Mouse (Mus musculus) ES-E14 (cell line): ENCODE measurements around the gene Slit1. TPM values are rescaled to one million over a fixed set of nuclear protein-coding genes. Genes with fewer than 3 reads are reported as not detected.

Experiments used
- DNase-seq: peaks from one replicate; pipeline ENCODE4 v3.0.0-alpha.2; 2013; ENCODE audit warnings: low read depth, low spot score
- H3K27ac ChIP-seq: 2 replicates; pipeline ENCODE4 v1.5.1; 2012; ENCODE audit warnings: low read depth, mild to moderate bottlenecking, low read length, moderate library complexity, mixed read lengths; ENCODE audit not compliant: poor library complexity, insufficient read depth, severe bottlenecking
- H3K36me3 ChIP-seq: 2 replicates; pipeline ENCODE4 v1.6.1; 2012; ENCODE audit warnings: mild to moderate bottlenecking, low read length, moderate library complexity, mixed read lengths; ENCODE audit not compliant: control insufficient read depth, poor library complexity, insufficient read depth, severe bottlenecking
- H3K4me1 ChIP-seq, 2 experiments: fragments of 150-350 bp in 1 of 2; sonication (generic) in 1 of 2; 2 replicates each; pipeline ENCODE4 v1.6.1; 2012; ENCODE audit warnings: low read length in 2 of 2, mild to moderate bottlenecking in 1 of 2, mixed read lengths in 1 of 2; ENCODE audit not compliant: control insufficient read depth in 2 of 2, insufficient read depth in 2 of 2, poor library complexity in 1 of 2
- H3K4me3 ChIP-seq, 2 experiments: fragments of 150-350 bp in 1 of 2; sonication (generic) in 1 of 2; 2 replicates each; pipeline ENCODE4 v1.5.1; 2012; ENCODE audit warnings: low read length in 2 of 2, low read depth in 1 of 2, mild to moderate bottlenecking in 1 of 2, mixed read lengths in 1 of 2; ENCODE audit not compliant: insufficient read depth in 1 of 2, poor library complexity in 1 of 2, severe bottlenecking in 1 of 2
- H3K9ac ChIP-seq: 2 replicates; pipeline ENCODE4 v1.6.1; 2012; ENCODE audit warnings: low read depth, mild to moderate bottlenecking, low read length, mixed read lengths; ENCODE audit not compliant: poor library complexity, insufficient read depth, severe bottlenecking
- H3K9me3 ChIP-seq: fragments of 150-350 bp; sonication (generic); 2 replicates; pipeline ENCODE4 v1.6.1; 2012; ENCODE audit warnings: low read depth, mild to moderate bottlenecking, low read length; ENCODE audit not compliant: control insufficient read depth, insufficient read depth
- CHD2 ChIP-seq: IDR thresholded peaks from 2 replicates; pipeline ENCODE4 v1.6.1; 2014; ENCODE audit warnings: mild to moderate bottlenecking, low read depth, low read length, inconsistent platforms
- HCFC1 ChIP-seq: IDR thresholded peaks from 2 replicates; pipeline ENCODE4 v1.6.1; 2012; ENCODE audit warnings: low read length, inconsistent platforms, borderline replicate concordance; ENCODE audit not compliant: insufficient read depth
- MAFK ChIP-seq: IDR thresholded peaks from 2 replicates; pipeline ENCODE4 v1.6.1; 2014; ENCODE audit warnings: mild to moderate bottlenecking, low read depth, low read length, inconsistent platforms; ENCODE audit not compliant: insufficient read depth
- ZC3H11A ChIP-seq: IDR thresholded peaks from 2 replicates; pipeline ENCODE4 v1.6.1; 2012; ENCODE audit warnings: low read depth, mild to moderate bottlenecking, inconsistent platforms, low read length, borderline replicate concordance
- ZNF384 ChIP-seq: IDR thresholded peaks from 2 replicates; pipeline ENCODE4 v1.6.1; 2012; ENCODE audit warnings: low read depth, low read length, inconsistent platforms
- in situ Hi-C, 2 experiments: fragments of 600-800 bp; cut with MboI; formaldehyde crosslinking; loops; one replicate each; pipeline ENCODE4 v1.15.1; 2025; ENCODE audit warnings: low sequenced_read_pairs in 2 of 2, inconsistent platforms in 1 of 2; ENCODE audit not compliant: unreplicated experiment in 2 of 2
- total RNA-seq: library from RNA; depleted of rRNA; stranded (reverse); fragments of 300-350 nt; gene quantifications from 2 replicates; pipeline ENCODE4 v1.2.3, GENCODE M21; 2012

The Slit1 gene
- total RNA-seq, 1 experiment = 1.4 TPM

DNA sequence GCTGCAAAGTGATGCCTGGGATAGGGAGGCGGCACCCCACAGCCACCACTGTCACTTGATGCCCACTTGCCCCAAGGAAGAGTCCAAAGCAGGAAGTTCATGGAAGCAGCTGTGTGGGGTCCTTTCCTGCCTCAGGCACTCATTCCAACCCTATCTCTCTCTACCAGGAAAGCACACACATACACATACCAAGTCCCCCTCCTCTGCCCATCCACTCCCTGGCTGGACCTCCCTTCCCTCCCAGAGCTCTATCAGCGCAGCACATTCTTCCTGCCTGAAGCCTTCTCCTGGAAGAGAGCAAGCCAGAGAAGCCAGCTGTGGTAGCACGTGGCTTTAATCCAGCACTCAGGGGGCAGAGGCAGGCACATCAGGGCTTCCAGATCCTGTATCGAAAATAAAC lies 65.9 kb downstream of the Slit1 start:
- H3K4me3 ChIP-seq = no peak overlapping the region
- H3K36me3 ChIP-seq = no peaks in the 10 kb centered on the region
- no peak overlapping the region for H3K27ac ChIP-seq
- TF ChIP-seq ZNF384 = no peak
- TF ChIP-seq CHD2 = no peak
- no peak for TF ChIP-seq MAFK
- no peak for TF ChIP-seq ZC3H11A
- no peak for TF ChIP-seq HCFC1
- in situ Hi-C loops = no loop called here
- no peak overlapping the region for H3K9ac ChIP-seq
- H3K9me3 ChIP-seq = no peaks in the 10 kb centered on the region
- H3K4me1 ChIP-seq = peaks cover 0 to 17% of the 10 kb centered on the region in 2 experiments; a peak in 1 of 4 replicates
- no peak for DNase-seq

DNA sequence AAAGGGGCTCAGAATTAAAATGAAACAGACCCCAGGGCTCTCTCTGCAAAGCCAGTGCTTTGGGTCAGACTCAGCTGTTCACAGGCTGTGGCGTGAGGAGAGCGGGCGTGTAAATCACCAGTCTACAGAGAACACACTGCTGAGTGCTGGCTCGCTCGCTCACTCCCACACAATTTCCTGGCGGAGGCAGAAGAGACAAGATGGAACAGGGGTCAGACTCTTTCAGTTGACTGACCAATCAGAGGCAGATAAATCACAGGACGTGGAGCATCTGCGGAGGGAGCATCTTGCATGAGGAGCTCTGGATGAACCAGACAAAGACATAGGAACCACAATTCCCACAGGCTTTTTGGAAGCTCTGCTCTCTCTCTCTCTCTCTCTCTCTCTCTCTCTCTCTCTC lies 67.9 kb downstream of the Slit1 start:
- Histone ChIP-seq H3K36me3 (no peaks in the 10 kb centered on the region), H3K9me3 (no peaks in the 10 kb centered on the region), H3K27ac (no peak overlapping the region), H3K9ac (no peak overlapping the region), H3K4me3 (no peak overlapping the region), H3K4me1 (peaks cover 0 to 17% of the 10 kb centered on the region in 2 experiments; a peak in 1 of 4 replicates)
- no peak for DNase-seq
- in situ Hi-C loops = no loop called here
- TF ChIP-seq CHD2 = no peak
- TF ChIP-seq ZNF384 = no peak
- TF ChIP-seq MAFK = no peak
- TF ChIP-seq ZC3H11A = no peak
- TF ChIP-seq HCFC1 = no peak

DNA sequence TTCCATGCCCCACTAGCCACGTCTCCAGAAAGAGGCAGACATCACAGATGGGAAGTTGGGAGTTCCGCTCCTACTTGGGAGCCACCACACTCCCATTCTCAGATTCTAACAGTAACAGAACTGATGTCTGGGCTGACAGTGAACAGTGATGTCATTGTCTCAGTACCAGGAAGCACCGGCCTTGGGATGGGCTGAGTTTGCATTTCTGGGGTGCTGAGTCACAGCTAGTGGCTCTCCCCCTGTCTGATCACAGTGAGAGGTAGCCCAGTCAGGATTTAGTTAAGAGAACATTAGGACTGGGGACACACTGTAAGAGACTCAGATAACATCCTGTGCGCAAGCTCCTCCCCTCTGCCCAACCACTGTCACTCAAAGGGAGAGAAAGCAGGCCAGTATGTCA lies 69.1 kb downstream of the Slit1 start:
- in situ Hi-C loops = no loop called here
- TF ChIP-seq ZNF384 (no peak), MAFK (peak; percentile 48; the same call in 1 of the 2 replicates)
- no peaks in the 10 kb centered on the region for H3K9me3 ChIP-seq
- peaks cover 0 to 17% of the 10 kb centered on the region in 2 experiments; a peak in 1 of 4 replicates for H3K4me1 ChIP-seq
- no peak overlapping the region for H3K27ac ChIP-seq
- H3K36me3 ChIP-seq = no peaks in the 10 kb centered on the region
- no peak overlapping the region for H3K4me3 ChIP-seq
- H3K9ac ChIP-seq = no peak overlapping the region
- no peak for DNase-seq

- Histone ChIP-seq H3K27ac (no peak overlapping the region), H3K4me1 (peaks cover 0 to 12% of the 10 kb centered on the region in 2 experiments; a peak in 1 of 4 replicates), H3K9ac (no peak overlapping the region), H3K4me3 (no peak overlapping the region), H3K36me3 (no peaks in the 10 kb centered on the region), H3K9me3 (no peaks in the 10 kb centered on the region)
- TF ChIP-seq ZC3H11A = no peak
- TF ChIP-seq CHD2 = no peak
- TF ChIP-seq MAFK = no peak
- TF ChIP-seq HCFC1 = no peak
- no peak for TF ChIP-seq ZNF384
- in situ Hi-C loops = no loop called here
- DNase-seq = no peak
Measured at GRCm38 (mm10) chr19:41672836-41673235, 70.6 kb downstream of the Slit1 start.

GRCm38 (mm10) chr19:41670931-41671330 lies 72.5 kb downstream of the Slit1 start:
- Histone ChIP-seq H3K36me3 (no peaks in the 10 kb centered on the region), H3K9ac (no peak overlapping the region), H3K9me3 (no peaks in the 10 kb centered on the region), H3K27ac (no peak overlapping the region), H3K4me3 (no peak overlapping the region), H3K4me1 (0 out of 4 replicates have a peak, but pooled peaks cover 2 to 3% of the 10 kb centered on the region in 2 experiments)
- TF ChIP-seq ZC3H11A = no peak
- no peak for TF ChIP-seq ZNF384
- no peak for TF ChIP-seq HCFC1
- no peak for TF ChIP-seq CHD2
- no peak for TF ChIP-seq MAFK
- DNase-seq = no peak
- in situ Hi-C loops = no loop called here
